Mouse (Mus musculus) heart, embryonic 13.5 days (tissue): ENCODE measurements around the gene Rab40c. TPM values are rescaled to one million over a fixed set of nuclear protein-coding genes. Genes with fewer than 3 reads are reported as not detected.

Experiments
- ATAC-seq: fragments of 200-750 bp; cut with Nextera tagmentation; 2 replicates; pipeline ENCODE4 v1.8.0; 2017; ENCODE audit warnings: moderate TSS enrichment; ENCODE audit not compliant: insufficient number of reproducible peaks, low FRiP score, low TSS enrichment; ENCODE audit errors: extremely low read depth
- H3K27ac ChIP-seq: fragments of 300-500 bp; sonication (generic); replicated peaks from 2 replicates; pipeline ENCODE4 v1.5.1; 2015; ENCODE audit warnings: moderate library complexity, mild to moderate bottlenecking, inconsistent platforms
- H3K27me3 ChIP-seq: fragments of 300-500 bp; sonication (generic); replicated peaks from 2 replicates; pipeline ENCODE4 v1.6.1; 2015; ENCODE audit warnings: mild to moderate bottlenecking, inconsistent platforms
- H3K36me3 ChIP-seq: fragments of 300-500 bp; sonication (generic); 2 replicates; pipeline ENCODE4 v1.6.1; 2015; ENCODE audit warnings: mild to moderate bottlenecking, inconsistent platforms
- H3K4me1 ChIP-seq: fragments of 300-500 bp; sonication (generic); 2 replicates; pipeline ENCODE4 v1.6.1; 2015; ENCODE audit warnings: inconsistent platforms
- H3K4me2 ChIP-seq: fragments of 300-500 bp; sonication (generic); 2 replicates; pipeline ENCODE4 v1.6.1; 2015; ENCODE audit warnings: inconsistent platforms, mild to moderate bottlenecking, moderate library complexity
- H3K4me3 ChIP-seq: fragments of 300-500 bp; sonication (generic); 2 replicates; pipeline ENCODE4 v1.5.1; 2015; ENCODE audit warnings: moderate library complexity, mild to moderate bottlenecking, inconsistent platforms
- H3K9ac ChIP-seq: fragments of 300-500 bp; sonication (generic); 2 replicates; pipeline ENCODE4 v1.6.1; 2015; ENCODE audit warnings: inconsistent platforms, mild to moderate bottlenecking, moderate library complexity
- H3K9me3 ChIP-seq: fragments of 300-500 bp; sonication (generic); 2 replicates; pipeline ENCODE4 v1.6.1; 2016; ENCODE audit warnings: inconsistent platforms
- WGBS: fragments of 180-500 bp; shearing (Covaris S2); methylation state at CpG from one replicate; pipeline ENCODE4 v1.1.7; 2015; ENCODE audit warnings: mixed read lengths; 5-methylcytosine and 5-hydroxymethylcytosine counted together
- polyA plus RNA-seq: library from polyadenylated mRNA; unstranded; fragments of >200 nt; fragmentation: Nextera tagmentation; extraction: Ambion mirVana; gene quantifications from 2 replicates; pipeline ENCODE4 v1.2.1, GENCODE M21; 2015

The Rab40c gene
- 16.1 and 16.4 TPM in 2 replicates for polyA plus RNA-seq

GRCm38 (mm10) chr17:25919144-25919785 lies at the start of gene Rab40c:
Gene Rab40c, minus strand, starts transcription at chr17:25919727.
- Histone ChIP-seq H3K27me3 (no peaks in the 10 kb centered on the region), H3K9me3 (no peaks in the 10 kb centered on the region), H3K36me3 (peaks cover 20% of the 10 kb centered on the region), H3K4me3 (peak within 1 kb of the TSS; percentile 98), H3K4me2 (peak within 1 kb of the TSS; percentile 98), H3K27ac (peak within 1 kb of the TSS; percentile 97), H3K4me1 (peaks cover 42% of the 10 kb centered on the region), H3K9ac (peak within 1 kb of the TSS; percentile 94)
- WGBS = under 1% methylated on average over 69 of the region's 78 CpGs
- ATAC-seq = 0 out of 2 replicates have a peak, but pooled peaks have one; percentile 0

- no peaks in the 10 kb centered on the region for H3K9me3 ChIP-seq
- H3K9ac ChIP-seq = 0 out of 2 replicates have a peak overlapping the region, but pooled peaks have one; percentile 28
- no peaks in the 10 kb centered on the region for H3K27me3 ChIP-seq
- ATAC-seq = no peak
- H3K4me1 ChIP-seq = peaks cover 21% of the 10 kb centered on the region
- H3K4me2 ChIP-seq = no peak overlapping the region
- 58% methylated on average over 1 of the region's 1 CpGs for WGBS
- no peak overlapping the region for H3K4me3 ChIP-seq
- peak overlapping the region; percentile 66; the same call in 1 of the 2 replicates for H3K27ac ChIP-seq
- peaks cover 25% of the 10 kb centered on the region for H3K36me3 ChIP-seq
Observed at GRCm38 (mm10) chr17:25968176-25968575, 48.6 kb upstream of the Rab40c start.

GRCm38 (mm10) chr17:25967652-25968051 lies 48.1 kb upstream of the Rab40c start:
- Histone ChIP-seq H3K4me1 (peaks cover 18% of the 10 kb centered on the region), H3K9ac (0 out of 2 replicates have a peak overlapping the region, but pooled peaks have one; percentile 28), H3K9me3 (no peaks in the 10 kb centered on the region), H3K4me3 (no peak overlapping the region), H3K27me3 (no peaks in the 10 kb centered on the region), H3K27ac (peak overlapping the region; percentile 66), H3K4me2 (no peak overlapping the region), H3K36me3 (peaks cover 28% of the 10 kb centered on the region)
- 31% methylated on average over 3 of the region's 3 CpGs for WGBS
- ATAC-seq = no peak

GRCm38 (mm10) chr17:25964271-25964670 lies 44.7 kb upstream of the Rab40c start:
- no peak overlapping the region for H3K9ac ChIP-seq
- H3K9me3 ChIP-seq = no peaks in the 10 kb centered on the region
- no peak overlapping the region for H3K27ac ChIP-seq
- no peak for ATAC-seq
- H3K4me2 ChIP-seq = no peak overlapping the region
- no peaks in the 10 kb centered on the region for H3K27me3 ChIP-seq
- H3K4me3 ChIP-seq = no peak overlapping the region
- peaks cover 18% of the 10 kb centered on the region for H3K4me1 ChIP-seq
- H3K36me3 ChIP-seq = peaks cover 51% of the 10 kb centered on the region
- WGBS = 82% methylated on average over 7 of the region's 7 CpGs

- Histone ChIP-seq H3K27me3 (no peaks in the 10 kb centered on the region), H3K27ac (no peak overlapping the region), H3K9ac (no peak overlapping the region), H3K4me3 (no peak overlapping the region), H3K36me3 (peaks cover 69% of the 10 kb centered on the region), H3K9me3 (no peaks in the 10 kb centered on the region), H3K4me1 (peaks cover 5% of the 10 kb centered on the region), H3K4me2 (no peak overlapping the region)
- WGBS = 88% methylated on average over 7 of the region's 7 CpGs
- no peak for ATAC-seq
Observed at GRCm38 (mm10) chr17:25962413-25962905, 42.9 kb upstream of the Rab40c start.

- H3K27ac ChIP-seq = no peak overlapping the region
- no peaks in the 10 kb centered on the region for H3K9me3 ChIP-seq
- H3K27me3 ChIP-seq = no peaks in the 10 kb centered on the region
- H3K4me3 ChIP-seq = no peak overlapping the region
- 82% methylated on average over 5 of the region's 5 CpGs for WGBS
- H3K4me2 ChIP-seq = no peak overlapping the region
- H3K36me3 ChIP-seq = peaks cover 71% of the 10 kb centered on the region
- H3K9ac ChIP-seq = no peak overlapping the region
- ATAC-seq = no peak
- no peaks in the 10 kb centered on the region for H3K4me1 ChIP-seq
Observed at GRCm38 (mm10) chr17:25961566-25961965, 42.0 kb upstream of the Rab40c start.

- Histone ChIP-seq H3K4me3 (no peak overlapping the region), H3K9me3 (no peaks in the 10 kb centered on the region), H3K4me1 (no peaks in the 10 kb centered on the region), H3K9ac (no peak overlapping the region), H3K36me3 (peaks cover 66% of the 10 kb centered on the region), H3K4me2 (no peak overlapping the region), H3K27me3 (no peaks in the 10 kb centered on the region), H3K27ac (no peak overlapping the region)
- 90% methylated on average over 23 of the region's 23 CpGs for WGBS
- no peak for ATAC-seq
Observed at GRCm38 (mm10) chr17:25959630-25960467, 40.3 kb upstream of the Rab40c start.

GRCm38 (mm10) chr17:25958771-25959494 lies 39.4 kb upstream of the Rab40c start:
- WGBS = 86% methylated on average over 11 of the region's 11 CpGs
- Histone ChIP-seq H3K9ac (no peak overlapping the region), H3K4me1 (no peaks in the 10 kb centered on the region), H3K36me3 (peaks cover 61% of the 10 kb centered on the region), H3K27me3 (peaks cover 4% of the 10 kb centered on the region), H3K4me2 (no peak overlapping the region), H3K9me3 (no peaks in the 10 kb centered on the region), H3K27ac (no peak overlapping the region), H3K4me3 (no peak overlapping the region)
- ATAC-seq = no peak

- Histone ChIP-seq H3K9ac (no peak overlapping the region), H3K27ac (no peak overlapping the region), H3K4me2 (no peak overlapping the region), H3K4me3 (no peak overlapping the region), H3K27me3 (peaks cover 17% of the 10 kb centered on the region), H3K4me1 (no peaks in the 10 kb centered on the region), H3K9me3 (no peaks in the 10 kb centered on the region), H3K36me3 (peaks cover 48% of the 10 kb centered on the region)
- no peak for ATAC-seq
- 83% methylated on average over 14 of the region's 14 CpGs for WGBS
Observed at GRCm38 (mm10) chr17:25957586-25958051, 38.1 kb upstream of the Rab40c start.

GRCm38 (mm10) chr17:25956631-25957030 lies 37.1 kb upstream of the Rab40c start:
- Histone ChIP-seq H3K4me3 (no peak overlapping the region), H3K27me3 (peaks cover 27% of the 10 kb centered on the region), H3K27ac (no peak overlapping the region), H3K4me1 (peaks cover 7% of the 10 kb centered on the region), H3K9ac (no peak overlapping the region), H3K36me3 (peaks cover 38% of the 10 kb centered on the region), H3K9me3 (no peaks in the 10 kb centered on the region), H3K4me2 (no peak overlapping the region)
- 77% methylated on average over 7 of the region's 7 CpGs for WGBS
- ATAC-seq = no peak

- 79% methylated on average over 7 of the region's 7 CpGs for WGBS
- no peak overlapping the region for H3K4me2 ChIP-seq
- no peak overlapping the region for H3K4me3 ChIP-seq
- 0 out of 2 replicates have a peak overlapping the region, but pooled peaks have one; percentile 9 for H3K9ac ChIP-seq
- no peak overlapping the region for H3K27ac ChIP-seq
- H3K4me1 ChIP-seq = peaks cover 11% of the 10 kb centered on the region
- ATAC-seq = no peak
- H3K36me3 ChIP-seq = peaks cover 34% of the 10 kb centered on the region
- H3K9me3 ChIP-seq = no peaks in the 10 kb centered on the region
- peaks cover 31% of the 10 kb centered on the region for H3K27me3 ChIP-seq
Observed at GRCm38 (mm10) chr17:25956201-25956600, 36.7 kb upstream of the Rab40c start.
